Mouse (Mus musculus): ENCODE data around the gene Rpl29. TPM values are rescaled to one million over a fixed set of nuclear protein-coding genes. Genes with fewer than 3 reads are reported as not detected.
A peak's percentile ranks its signal among the peaks of the same experiment; 100 is the strongest.

The Rpl29 gene
- 43.7 and 61.2 TPM in 2 replicates for total RNA-seq (2012; rRNA removed)

DNA sequence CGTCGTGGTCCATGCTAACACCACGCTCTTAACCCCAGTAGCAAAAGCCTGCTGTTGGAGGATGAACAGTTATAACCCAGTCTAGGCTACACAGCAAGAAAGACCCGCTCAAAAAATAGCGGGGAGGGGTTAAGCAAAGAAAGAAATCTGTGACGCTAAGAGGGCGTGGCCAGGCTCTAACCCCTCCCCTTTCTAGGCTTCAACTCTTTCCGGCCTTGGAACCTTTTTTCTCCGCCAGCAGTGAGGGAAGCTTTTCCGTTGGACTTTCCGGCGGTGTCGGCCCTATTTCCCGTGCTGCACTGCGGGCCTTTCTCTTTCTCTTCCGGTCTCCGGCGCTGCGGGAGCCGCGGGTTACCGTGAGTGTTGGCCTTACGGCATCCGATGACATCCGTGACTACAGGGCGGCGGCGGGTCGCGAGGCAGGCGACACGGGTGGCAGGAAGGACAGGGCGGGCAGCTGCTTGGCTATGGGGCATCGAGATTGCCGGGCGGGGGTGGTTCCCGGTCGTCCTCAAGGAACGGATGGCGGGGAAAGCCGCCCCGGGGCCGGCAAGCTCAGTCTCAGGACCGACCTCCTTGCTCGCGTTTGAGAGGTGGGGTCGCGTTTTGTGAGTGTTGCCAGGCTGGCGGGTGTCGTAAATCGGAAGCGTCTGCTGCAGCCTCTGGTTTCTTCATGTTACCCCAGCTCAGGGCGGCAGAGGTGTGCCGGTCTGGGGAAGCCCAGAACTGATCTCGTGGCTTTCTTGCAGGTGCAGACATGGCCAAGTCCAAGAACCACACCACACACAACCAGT is at the start of gene Rpl29:
Gene Rpl29, plus strand, starts transcription at position 234 of the 794 bp plus-strand sequence.
- H3K9me3 ChIP-seq (ENCODE audit: control insufficient read depth, insufficient read depth, low read depth, low read length) = no peaks in the 10 kb centered on the region
- DNase-seq (ENCODE audit: low read depth, low spot score) = peak; percentile 98
- peaks cover 39% of the 10 kb centered on the region for H3K36me3 ChIP-seq (ENCODE audit: control insufficient read depth, insufficient read depth, low read length, poor library complexity, severe bottlenecking)
- peak within 1 kb of the TSS; percentile 81 for H3K27ac ChIP-seq (ENCODE audit: insufficient read depth, low read depth, low read length, poor library complexity, severe bottlenecking)
- H3K4me1 ChIP-seq (ENCODE audit: control insufficient read depth in 2 of 2, insufficient read depth in 2 of 2, low read length in 2 of 2, poor library complexity in 1 of 2) = no peaks in the 10 kb centered on the region; a peak in 1 of 4 replicates
- in situ Hi-C loops (cut with MboI; ENCODE audit: low sequenced_read_pairs in 2 of 2, unreplicated experiment in 2 of 2) = loop anchor here in 1 of 2 experiments (10.0 kb wide), 1 partner anchor 135 kb away; no protein-coding TSS in a partner anchor
- H3K4me3 ChIP-seq (ENCODE audit: insufficient read depth in 1 of 2, low read depth in 1 of 2, low read length in 2 of 2, poor library complexity in 1 of 2, severe bottlenecking in 1 of 2) = peak within 1 kb of the TSS; percentile 73 to 80
- TF ChIP-seq MAFK (IDR thresholded peaks at IDR 0.05; ENCODE audit: insufficient read depth, low read depth, low read length) = no peak
- no peak for TF ChIP-seq ZNF384 (IDR thresholded peaks at IDR 0.05; ENCODE audit: low read depth, low read length)
- TF ChIP-seq HCFC1 (IDR thresholded peaks at IDR 0.05; ENCODE audit: borderline replicate concordance, insufficient read depth, low read length) = peak; percentile 83
- TF ChIP-seq ZC3H11A (IDR thresholded peaks at IDR 0.05; ENCODE audit: borderline replicate concordance, low read depth, low read length) = no peak
- peak; percentile 56; the same call in 1 of the 2 replicates for TF ChIP-seq CHD2 (IDR thresholded peaks at IDR 0.05; ENCODE audit: low read depth, low read length)
- H3K9ac ChIP-seq (ENCODE audit: insufficient read depth, low read depth, low read length, poor library complexity, severe bottlenecking) = peak within 1 kb of the TSS; percentile 100

DNA sequence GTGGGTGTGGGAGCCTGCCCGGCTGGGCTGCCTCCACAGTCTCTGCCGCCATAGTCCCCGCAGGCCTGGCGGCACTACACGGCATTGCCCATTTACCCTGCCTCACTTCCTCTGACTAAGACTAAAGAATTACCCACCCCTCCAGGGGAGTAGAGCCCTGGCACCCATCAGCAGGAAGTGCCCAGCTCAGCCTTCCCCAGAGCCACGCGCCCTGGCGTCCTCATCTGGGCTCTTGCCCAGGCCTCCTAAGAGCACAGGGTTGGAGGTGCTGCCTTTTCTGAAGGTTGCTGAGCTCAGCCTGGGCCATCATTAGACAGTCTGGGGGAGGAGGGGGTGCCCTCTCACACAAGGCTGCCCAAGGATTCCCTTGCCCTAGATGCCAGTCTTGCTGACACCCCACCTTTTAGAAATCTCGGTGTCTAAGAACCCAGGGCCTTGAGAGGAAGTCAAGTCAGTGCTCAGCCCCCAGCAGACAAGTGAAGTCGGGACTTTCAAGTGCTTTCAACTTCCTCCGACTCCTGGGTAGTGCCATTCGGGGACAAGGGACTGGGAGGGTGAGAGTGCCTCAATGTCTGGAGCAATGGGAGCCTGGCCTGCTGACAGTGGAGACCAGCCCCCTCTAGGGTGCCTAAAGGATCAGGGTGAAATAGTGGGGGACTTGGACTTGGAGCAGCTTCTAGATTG is 42.9 kb upstream of the Rpl29 start:
- Histone ChIP-seq H3K27ac (ENCODE audit: insufficient read depth, low read depth, low read length, poor library complexity, severe bottlenecking) (no peak overlapping the region), H3K9me3 (ENCODE audit: control insufficient read depth, insufficient read depth, low read depth, low read length) (no peaks in the 10 kb centered on the region), H3K4me3 (ENCODE audit: insufficient read depth in 1 of 2, low read depth in 1 of 2, low read length in 2 of 2, poor library complexity in 1 of 2, severe bottlenecking in 1 of 2) (peak overlapping the region in 1 of 2 experiments; percentile 12; a peak in 1 of 4 replicates), H3K4me1 (ENCODE audit: control insufficient read depth in 2 of 2, insufficient read depth in 2 of 2, low read length in 2 of 2, poor library complexity in 1 of 2) (peaks cover 0 to 11% of the 10 kb centered on the region in 2 experiments; a peak in 1 of 4 replicates), H3K9ac (ENCODE audit: insufficient read depth, low read depth, low read length, poor library complexity, severe bottlenecking) (no peak overlapping the region), H3K36me3 (ENCODE audit: control insufficient read depth, insufficient read depth, low read length, poor library complexity, severe bottlenecking) (no peaks in the 10 kb centered on the region)
- in situ Hi-C loops (cut with MboI; ENCODE audit: low sequenced_read_pairs in 2 of 2, unreplicated experiment in 2 of 2) = no loop called here
- no peak for TF ChIP-seq MAFK (IDR thresholded peaks at IDR 0.05; ENCODE audit: insufficient read depth, low read depth, low read length)
- TF ChIP-seq CHD2 (IDR thresholded peaks at IDR 0.05; ENCODE audit: low read depth, low read length) = no peak
- no peak for TF ChIP-seq ZC3H11A (IDR thresholded peaks at IDR 0.05; ENCODE audit: borderline replicate concordance, low read depth, low read length)
- TF ChIP-seq HCFC1 (IDR thresholded peaks at IDR 0.05; ENCODE audit: borderline replicate concordance, insufficient read depth, low read length) = no peak
- TF ChIP-seq ZNF384 (IDR thresholded peaks at IDR 0.05; ENCODE audit: low read depth, low read length) = no peak
- DNase-seq (ENCODE audit: low read depth, low spot score) = no peak

DNA sequence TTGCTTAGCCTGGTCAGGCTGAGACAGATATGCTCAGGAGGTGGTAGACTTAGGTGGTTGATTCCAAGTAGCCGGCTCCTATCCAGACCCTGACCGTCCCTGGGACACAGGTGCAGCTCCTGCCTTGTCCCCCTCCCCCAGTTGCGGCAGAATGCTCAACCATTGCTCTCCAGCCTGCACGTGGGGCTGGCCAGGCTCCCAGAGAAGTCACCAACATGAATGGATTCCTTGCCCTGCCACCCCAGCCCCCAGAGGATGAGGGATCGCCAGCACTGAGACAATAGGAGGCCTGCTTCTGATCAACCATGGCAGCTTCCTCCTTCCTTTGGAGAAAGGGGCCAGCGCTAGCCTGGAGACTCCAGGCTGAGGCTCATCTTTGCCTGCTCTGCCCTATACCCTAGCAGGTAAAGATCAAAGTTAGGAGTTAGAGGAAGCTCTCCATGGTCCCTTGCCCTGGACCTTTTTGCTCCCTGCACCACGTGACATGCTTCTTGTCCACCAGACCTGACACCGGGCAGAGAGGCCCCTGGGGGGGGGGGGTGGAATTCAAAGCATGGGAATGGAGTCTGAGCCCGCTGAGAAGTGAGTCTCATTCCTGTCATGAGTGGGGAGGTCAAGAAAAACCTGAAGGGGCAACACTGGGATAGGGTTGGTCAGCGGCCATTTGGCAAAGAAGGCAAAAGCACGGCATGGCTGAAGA is 36.3 kb upstream of the Rpl29 start:
- TF ChIP-seq HCFC1 (IDR thresholded peaks at IDR 0.05; ENCODE audit: borderline replicate concordance, insufficient read depth, low read length) (no peak), MAFK (IDR thresholded peaks at IDR 0.05; ENCODE audit: insufficient read depth, low read depth, low read length) (no peak), CHD2 (IDR thresholded peaks at IDR 0.05; ENCODE audit: low read depth, low read length) (no peak), ZNF384 (IDR thresholded peaks at IDR 0.05; ENCODE audit: low read depth, low read length) (no peak), ZC3H11A (IDR thresholded peaks at IDR 0.05; ENCODE audit: borderline replicate concordance, low read depth, low read length) (no peak)
- peak overlapping the region in 1 of 2 experiments; percentile 26; a peak in 1 of 4 replicates for H3K4me3 ChIP-seq (ENCODE audit: insufficient read depth in 1 of 2, low read depth in 1 of 2, low read length in 2 of 2, poor library complexity in 1 of 2, severe bottlenecking in 1 of 2)
- H3K27ac ChIP-seq (ENCODE audit: insufficient read depth, low read depth, low read length, poor library complexity, severe bottlenecking) = no peak overlapping the region

GRCm38 (mm10) chr9:106393548-106393947 is 35.7 kb upstream of the Rpl29 start:
- Histone ChIP-seq H3K36me3 (ENCODE audit: control insufficient read depth, insufficient read depth, low read length, poor library complexity, severe bottlenecking) (no peaks in the 10 kb centered on the region), H3K27ac (ENCODE audit: insufficient read depth, low read depth, low read length, poor library complexity, severe bottlenecking) (no peak overlapping the region)
- in situ Hi-C loops (cut with MboI; ENCODE audit: low sequenced_read_pairs in 2 of 2, unreplicated experiment in 2 of 2) = no loop called here

More for the DNA sequence above, 36.3 kb upstream of the Rpl29 start:
- no peaks in the 10 kb centered on the region for H3K4me1 ChIP-seq (ENCODE audit: control insufficient read depth in 2 of 2, insufficient read depth in 2 of 2, low read length in 2 of 2, poor library complexity in 1 of 2)
- no peak overlapping the region for H3K9ac ChIP-seq (ENCODE audit: insufficient read depth, low read depth, low read length, poor library complexity, severe bottlenecking)
- no peaks in the 10 kb centered on the region for H3K36me3 ChIP-seq (ENCODE audit: control insufficient read depth, insufficient read depth, low read length, poor library complexity, severe bottlenecking)
- H3K9me3 ChIP-seq (ENCODE audit: control insufficient read depth, insufficient read depth, low read depth, low read length) = no peaks in the 10 kb centered on the region
- no peak for DNase-seq (ENCODE audit: low read depth, low spot score)
- in situ Hi-C loops (cut with MboI; ENCODE audit: low sequenced_read_pairs in 2 of 2, unreplicated experiment in 2 of 2) = no loop called here

More at GRCm38 (mm10) chr9:106393548-106393947, 35.7 kb upstream of the Rpl29 start:
- TF ChIP-seq ZC3H11A (IDR thresholded peaks at IDR 0.05; ENCODE audit: borderline replicate concordance, low read depth, low read length) (no peak), MAFK (IDR thresholded peaks at IDR 0.05; ENCODE audit: insufficient read depth, low read depth, low read length) (no peak), ZNF384 (IDR thresholded peaks at IDR 0.05; ENCODE audit: low read depth, low read length) (no peak), CHD2 (IDR thresholded peaks at IDR 0.05; ENCODE audit: low read depth, low read length) (no peak), HCFC1 (IDR thresholded peaks at IDR 0.05; ENCODE audit: borderline replicate concordance, insufficient read depth, low read length) (no peak)
- peak overlapping the region in 1 of 2 experiments; percentile 26; a peak in 1 of 4 replicates for H3K4me3 ChIP-seq (ENCODE audit: insufficient read depth in 1 of 2, low read depth in 1 of 2, low read length in 2 of 2, poor library complexity in 1 of 2, severe bottlenecking in 1 of 2)
- no peak for DNase-seq (ENCODE audit: low read depth, low spot score)
- H3K4me1 ChIP-seq (ENCODE audit: control insufficient read depth in 2 of 2, insufficient read depth in 2 of 2, low read length in 2 of 2, poor library complexity in 1 of 2) = no peaks in the 10 kb centered on the region
- no peaks in the 10 kb centered on the region for H3K9me3 ChIP-seq (ENCODE audit: control insufficient read depth, insufficient read depth, low read depth, low read length)
- no peak overlapping the region for H3K9ac ChIP-seq (ENCODE audit: insufficient read depth, low read depth, low read length, poor library complexity, severe bottlenecking)
